Mouse (Mus musculus) heart, adult 2 months (tissue): ENCODE measurements around the gene Zfp683.

Experiments
- CTCF ChIP-seq: fragments of 200-600 bp; IDR thresholded peaks from 2 replicates; pipeline ENCODE4 v1.8.1; 2022; ENCODE audit warnings: antibody characterized with exemption, mild to moderate bottlenecking, moderate library complexity
- POLR2A ChIP-seq: fragments of 200-500 bp; IDR thresholded peaks from 2 replicates; pipeline ENCODE4 v1.6.1; 2011; ENCODE audit warnings: mild to moderate bottlenecking, low read depth, low read length, control low read depth; ENCODE audit not compliant: insufficient read depth

GRCm38 (mm10) chr4:134019641-134020351 is 33.8 kb upstream of the Zfp683 start:
- no peak for TF ChIP-seq CTCF
- TF ChIP-seq POLR2A, result no peak
